Mouse (Mus musculus) stomach, embryonic 15.5 days (tissue): Measurements from ENCODE around the gene Ankrd35. TPM values are rescaled to one million over a fixed set of nuclear protein-coding genes. Genes with fewer than 3 reads are reported as not detected.
A peak's percentile ranks its signal among the peaks of the same experiment; 100 is the strongest.

Experiments used
- ATAC-seq: fragments of 200-750 bp; cut with Nextera tagmentation; 2 replicates; pipeline ENCODE4 v1.8.0; 2017; ENCODE audit warnings: low read depth, moderate number of reproducible peaks, moderate TSS enrichment; ENCODE audit not compliant: insufficient read depth, low FRiP score
- H3K27ac ChIP-seq: fragments of 300-500 bp; sonication (generic); 2 replicates; pipeline ENCODE4 v1.5.1; 2015; ENCODE audit warnings: mild to moderate bottlenecking, inconsistent platforms
- H3K27me3 ChIP-seq: fragments of 300-500 bp; sonication (generic); replicated peaks from 2 replicates; pipeline ENCODE4 v1.6.1; 2015; ENCODE audit warnings: inconsistent platforms
- H3K36me3 ChIP-seq: fragments of 300-500 bp; sonication (generic); 2 replicates; pipeline ENCODE4 v1.6.1; 2015; ENCODE audit warnings: inconsistent platforms
- H3K4me1 ChIP-seq: fragments of 300-500 bp; sonication (generic); 2 replicates; pipeline ENCODE4 v1.6.1; 2015; ENCODE audit warnings: inconsistent platforms
- H3K4me2 ChIP-seq: fragments of 300-500 bp; sonication (generic); 2 replicates; pipeline ENCODE4 v1.6.1; 2015; ENCODE audit warnings: mild to moderate bottlenecking, inconsistent platforms
- H3K4me3 ChIP-seq: fragments of 300-500 bp; sonication (generic); replicated peaks from 2 replicates; pipeline ENCODE4 v1.5.1; 2015; ENCODE audit warnings: inconsistent platforms
- H3K9ac ChIP-seq: fragments of 300-500 bp; sonication (generic); 2 replicates; pipeline ENCODE4 v1.6.1; 2015; ENCODE audit warnings: inconsistent platforms
- H3K9me3 ChIP-seq: fragments of 300-500 bp; sonication (generic); 2 replicates; pipeline ENCODE4 v1.6.1; 2016; ENCODE audit warnings: inconsistent platforms
- WGBS: fragments of 180-500 bp; shearing (Covaris S2); methylation state at CpG from one replicate; pipeline ENCODE4 v1.1.7; 2015; 5-methylcytosine and 5-hydroxymethylcytosine counted together
- polyA plus RNA-seq: library from polyadenylated mRNA; unstranded; fragments of >200 nt; fragmentation: Nextera tagmentation; extraction: Ambion mirVana; gene quantifications from 2 replicates; pipeline ENCODE4 v1.2.1, GENCODE M21; 2015

The Ankrd35 gene
- polyA plus RNA-seq, 1 experiment from 2014 or later = 3.8 TPM

DNA sequence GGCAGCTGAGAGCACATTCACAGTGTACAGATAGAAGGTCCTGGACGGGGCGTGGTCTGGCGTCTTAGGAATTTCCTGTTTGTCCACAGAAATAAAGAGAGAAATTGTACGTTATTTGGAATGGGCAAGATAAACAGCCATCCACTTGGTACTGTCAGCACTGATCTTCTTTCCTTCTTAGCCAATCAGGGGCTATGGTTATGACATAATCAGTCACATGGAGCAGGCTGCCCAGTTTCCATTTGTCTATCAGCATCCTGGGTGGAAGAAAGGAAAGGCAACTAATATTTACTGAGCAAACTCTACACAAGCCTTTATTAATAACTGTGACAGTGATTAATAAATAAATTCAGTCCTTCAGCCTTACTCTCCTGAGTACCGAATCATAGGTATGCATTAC is 44.4 kb downstream of the Ankrd35 start:
- Histone ChIP-seq H3K27me3 (no peaks in the 10 kb centered on the region), H3K36me3 (peaks cover 55% of the 10 kb centered on the region), H3K9ac (no peak overlapping the region), H3K27ac (no peak overlapping the region), H3K4me1 (no peaks in the 10 kb centered on the region), H3K9me3 (no peaks in the 10 kb centered on the region), H3K4me3 (no peak overlapping the region), H3K4me2 (no peak overlapping the region)
- ATAC-seq = no peak
- 77% methylated on average over 5 of the region's 5 CpGs for WGBS

DNA sequence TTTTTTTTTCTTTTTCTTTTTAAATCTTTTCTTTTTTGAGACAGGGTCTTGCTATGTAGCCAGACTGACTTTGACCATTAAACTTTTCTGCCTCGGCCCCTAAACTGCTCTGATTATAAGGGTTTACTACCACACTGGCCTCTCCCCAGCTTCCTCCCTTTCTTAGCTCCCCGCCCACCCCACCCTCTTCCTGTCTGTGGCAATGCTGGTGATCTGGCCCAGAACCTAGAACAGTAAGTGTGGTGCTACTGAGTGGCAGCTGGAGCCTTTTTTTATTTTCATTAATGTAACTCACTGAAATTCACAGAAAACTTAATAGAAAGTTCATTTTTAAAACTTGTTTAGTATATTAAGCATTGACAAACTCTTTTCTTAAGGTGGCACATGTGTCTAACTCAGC is 45.9 kb downstream of the Ankrd35 start:
- no peak overlapping the region for H3K27ac ChIP-seq
- no peaks in the 10 kb centered on the region for H3K4me1 ChIP-seq
- H3K27me3 ChIP-seq = no peaks in the 10 kb centered on the region
- 76% methylated on average over 2 of the region's 2 CpGs for WGBS
- peaks cover 48% of the 10 kb centered on the region for H3K36me3 ChIP-seq
- no peak overlapping the region for H3K4me2 ChIP-seq
- H3K9me3 ChIP-seq = no peaks in the 10 kb centered on the region
- H3K9ac ChIP-seq = no peak overlapping the region
- ATAC-seq = no peak
- H3K4me3 ChIP-seq = no peak overlapping the region

DNA sequence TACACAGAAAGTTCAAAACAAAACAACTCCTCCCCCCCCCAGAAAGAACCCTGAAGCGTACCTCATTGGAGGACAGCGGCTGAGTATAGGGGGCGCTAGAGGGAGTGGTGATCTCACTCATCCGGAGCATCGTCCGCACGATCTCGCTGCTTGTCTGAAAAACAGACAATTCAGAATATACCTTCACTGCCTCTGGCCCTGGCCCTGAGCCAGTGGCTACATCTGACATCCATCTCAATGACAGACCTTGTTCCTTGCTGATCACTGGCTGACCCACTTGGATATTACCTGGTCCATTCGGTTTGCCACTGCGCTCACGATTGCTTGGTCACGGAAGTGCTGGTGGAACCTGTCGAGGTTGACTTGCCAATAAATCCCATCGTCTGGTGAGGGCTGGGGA is 49.2 kb downstream of the Ankrd35 start:
- WGBS = 49% methylated on average over 14 of the region's 14 CpGs
- Histone ChIP-seq H3K36me3 (peaks cover 32% of the 10 kb centered on the region), H3K4me2 (no peak overlapping the region), H3K9me3 (no peaks in the 10 kb centered on the region), H3K9ac (no peak overlapping the region), H3K4me1 (no peaks in the 10 kb centered on the region), H3K27ac (no peak overlapping the region), H3K27me3 (no peaks in the 10 kb centered on the region), H3K4me3 (no peak overlapping the region)
- no peak for ATAC-seq

DNA sequence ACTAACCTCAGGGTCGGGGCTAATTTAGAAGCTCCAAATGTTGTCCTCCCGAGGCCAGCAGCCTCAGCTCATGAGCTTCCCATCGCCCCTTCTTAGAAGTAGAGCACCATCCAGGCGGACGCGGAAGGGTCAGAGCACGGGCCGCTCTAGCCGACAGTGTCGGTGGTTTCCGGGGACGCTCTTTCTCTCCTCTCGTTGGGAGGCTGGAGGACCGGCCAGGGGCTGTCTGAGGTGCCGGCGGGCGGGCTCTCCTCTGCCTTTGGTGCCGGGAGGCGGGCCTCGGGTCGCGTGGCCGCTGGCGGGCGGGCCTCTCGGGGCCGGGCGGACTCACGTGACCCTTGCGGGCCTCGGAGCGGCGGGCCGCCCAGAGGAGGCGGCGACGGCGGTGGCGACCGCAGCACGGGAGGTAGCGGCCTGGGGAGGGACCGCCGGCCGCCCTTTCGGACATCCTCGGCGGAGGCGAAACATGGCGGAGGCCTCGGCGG is 57.5 kb downstream of the Ankrd35 start, which contains the start of the genes Polr3c and Rnf115:
Polr3c (minus strand) TSS at position 286 of the 485 bp plus-strand sequence.
Rnf115 (plus strand) TSS at position 322 of the 485 bp plus-strand sequence.
- under 1% methylated on average over 52 of the region's 52 CpGs for WGBS

DNA sequence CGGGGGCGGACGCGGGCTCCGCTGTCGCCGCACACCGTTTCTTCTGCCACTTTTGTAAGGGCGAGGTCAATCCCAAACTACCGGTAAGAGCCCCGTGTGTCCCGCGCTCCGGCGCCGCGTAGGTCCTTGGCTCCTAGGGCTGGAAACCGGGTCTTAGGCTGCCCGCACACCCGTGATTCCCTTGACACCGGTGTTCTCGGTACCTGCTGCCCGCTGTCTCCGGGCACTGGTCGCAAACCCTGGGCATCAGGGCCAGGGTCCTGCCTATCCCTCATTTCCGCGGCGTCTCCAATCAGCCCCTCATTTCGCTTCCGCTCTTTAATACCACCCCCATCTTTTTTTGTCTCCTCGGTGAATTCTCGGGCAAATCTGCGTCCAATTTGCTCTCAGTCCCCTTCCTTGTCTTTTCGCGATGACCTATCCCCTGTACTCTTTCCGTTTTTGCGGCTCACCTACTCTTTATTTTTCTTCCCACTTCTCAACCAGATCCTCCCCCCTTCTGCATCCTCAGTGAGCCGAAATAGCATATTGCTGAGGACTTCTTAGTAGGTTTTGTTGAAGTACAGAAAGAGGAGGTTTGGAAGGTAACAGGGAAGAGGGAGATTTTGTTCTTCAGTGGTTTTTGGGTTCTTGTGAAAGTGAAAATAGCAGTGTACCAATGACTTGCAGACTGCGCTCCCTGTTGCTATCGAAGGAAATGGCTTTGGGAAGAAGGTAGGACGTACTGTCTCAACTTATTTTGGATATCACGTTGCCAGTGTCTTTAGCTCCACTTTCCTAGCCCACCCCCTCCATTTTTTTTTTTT is 58.1 kb downstream of the Ankrd35 start:
- Histone ChIP-seq H3K4me3 (peak overlapping the region; percentile 81), H3K4me2 (peak overlapping the region; percentile 62), H3K4me1 (peaks cover 7% of the 10 kb centered on the region), H3K27ac (peak overlapping the region; percentile 77), H3K36me3 (peaks cover 6% of the 10 kb centered on the region; the same call in 1 of the 2 replicates), H3K27me3 (no peaks in the 10 kb centered on the region), H3K9me3 (no peaks in the 10 kb centered on the region), H3K9ac (peak overlapping the region; percentile 73)
- peak; percentile 36; the same call in 1 of the 2 replicates for ATAC-seq
- under 1% methylated on average over 42 of the region's 42 CpGs for WGBS

More for the DNA sequence above, 57.5 kb downstream of the Ankrd35 start, which contains the start of the genes Polr3c and Rnf115:
- H3K4me3 ChIP-seq = peak within 1 kb of the TSS; percentile 81
- peaks cover 7% of the 10 kb centered on the region for H3K4me1 ChIP-seq
- peak within 1 kb of the TSS; percentile 77 for H3K27ac ChIP-seq
- peak within 1 kb of the TSS; percentile 62 for H3K4me2 ChIP-seq
- H3K36me3 ChIP-seq = peaks cover 12% of the 10 kb centered on the region; the same call in 1 of the 2 replicates
- peak within 1 kb of the TSS; percentile 73 for H3K9ac ChIP-seq
- no peaks in the 10 kb centered on the region for H3K27me3 ChIP-seq
- peak; percentile 98 for ATAC-seq
- no peaks in the 10 kb centered on the region for H3K9me3 ChIP-seq

DNA sequence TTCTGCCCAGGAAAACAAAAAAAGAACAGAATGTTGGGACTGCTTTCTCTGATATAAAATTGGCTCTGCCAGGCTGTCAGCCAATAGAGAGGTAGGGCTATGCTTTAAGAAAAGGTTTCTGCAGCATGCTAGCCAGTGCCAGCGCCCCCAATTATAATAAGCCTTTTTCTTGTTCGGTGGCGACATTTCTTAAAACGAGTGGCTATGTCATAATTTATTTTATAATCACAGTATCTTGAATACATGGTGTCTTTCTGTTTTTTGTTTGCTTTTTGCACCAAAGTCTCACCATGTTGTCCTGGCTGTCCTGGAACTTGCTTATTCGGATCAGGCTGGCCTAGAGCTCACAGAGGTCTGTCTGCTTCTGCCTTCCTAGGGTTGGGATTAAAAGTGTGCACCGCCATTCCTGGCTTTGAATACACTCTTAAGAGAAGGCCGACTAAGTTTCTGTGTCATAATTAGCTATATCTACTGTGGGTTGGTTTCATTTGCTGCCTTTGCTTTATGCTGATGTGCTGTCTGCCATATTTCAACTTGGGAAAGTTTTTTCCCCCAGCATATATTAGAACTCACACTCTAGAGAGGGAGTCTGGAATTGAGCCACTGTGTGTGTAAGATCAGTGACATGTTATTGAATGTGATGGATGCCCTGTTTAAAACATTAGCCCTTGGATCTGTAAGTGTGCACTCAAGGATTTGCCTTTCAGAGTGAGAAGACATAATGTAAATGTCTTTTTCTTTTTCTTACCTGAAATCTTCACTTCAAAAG is 58.9 kb downstream of the Ankrd35 start:
- 36% methylated on average over 7 of the region's 7 CpGs for WGBS
- 0 out of 2 replicates have a peak, but pooled peaks cover 1% of the 10 kb centered on the region for H3K36me3 ChIP-seq

DNA sequence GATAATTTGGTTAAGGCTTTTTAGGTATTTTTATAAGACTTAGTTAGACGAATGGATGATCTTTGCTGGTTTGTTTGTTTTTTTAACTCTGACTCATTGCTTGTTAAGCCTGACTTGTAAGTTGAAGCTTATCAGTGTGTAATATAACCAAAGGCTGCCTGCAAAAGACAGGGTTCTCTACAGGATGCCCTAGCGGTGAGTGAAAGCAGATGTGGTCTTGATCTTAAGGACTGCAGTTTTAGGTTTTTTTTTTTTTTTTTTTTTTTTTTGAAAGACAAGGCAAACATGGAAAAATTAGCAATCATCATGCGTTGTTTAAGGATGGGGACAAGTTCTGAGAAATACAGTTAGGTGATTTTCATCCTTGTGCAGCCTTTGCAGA is 59.5 kb downstream of the Ankrd35 start:
- Histone ChIP-seq H3K36me3 (no peaks in the 10 kb centered on the region), H3K4me1 (peaks cover 7% of the 10 kb centered on the region), H3K27ac (no peak overlapping the region), H3K9me3 (no peaks in the 10 kb centered on the region), H3K4me3 (no peak overlapping the region), H3K4me2 (peak overlapping the region; percentile 62; the same call in 1 of the 2 replicates), H3K9ac (no peak overlapping the region), H3K27me3 (no peaks in the 10 kb centered on the region)
- ATAC-seq = no peak
- WGBS = 33% methylated on average over 3 of the region's 3 CpGs

More for the DNA sequence above, 58.9 kb downstream of the Ankrd35 start:
- no peaks in the 10 kb centered on the region for H3K27me3 ChIP-seq
- peak overlapping the region; percentile 62 for H3K4me2 ChIP-seq
- no peak overlapping the region for H3K27ac ChIP-seq
- peaks cover 7% of the 10 kb centered on the region for H3K4me1 ChIP-seq
- H3K9ac ChIP-seq = no peak overlapping the region
- H3K9me3 ChIP-seq = no peaks in the 10 kb centered on the region
- H3K4me3 ChIP-seq = peak overlapping the region; percentile 81
- ATAC-seq = no peak

DNA sequence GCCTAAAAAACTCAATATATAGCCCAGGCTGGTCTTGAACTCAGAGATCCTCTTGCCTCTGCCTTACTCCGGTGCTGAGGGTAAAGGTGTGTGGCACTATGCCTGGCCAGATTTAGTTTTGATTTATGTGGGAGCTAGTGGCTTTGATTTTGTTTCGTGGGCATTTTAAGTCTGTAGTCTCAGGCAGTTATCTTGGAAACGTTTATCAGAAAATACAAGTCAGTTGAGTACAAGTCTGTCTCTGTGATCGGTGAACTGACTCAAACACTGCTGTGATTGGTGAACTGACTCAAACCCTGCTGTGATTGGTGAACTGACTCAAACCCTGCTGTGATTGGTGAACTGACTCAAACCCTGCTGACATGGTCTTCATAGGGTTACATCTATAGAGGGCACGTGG is 60.9 kb downstream of the Ankrd35 start:
- no peaks in the 10 kb centered on the region for H3K9me3 ChIP-seq
- no peak overlapping the region for H3K9ac ChIP-seq
- H3K4me3 ChIP-seq = no peak overlapping the region
- WGBS = 63% methylated on average over 5 of the region's 5 CpGs
- H3K4me1 ChIP-seq = peaks cover 7% of the 10 kb centered on the region
- H3K27me3 ChIP-seq = no peaks in the 10 kb centered on the region
- no peaks in the 10 kb centered on the region for H3K36me3 ChIP-seq
- no peak overlapping the region for H3K4me2 ChIP-seq
- H3K27ac ChIP-seq = no peak overlapping the region
- no peak for ATAC-seq

DNA sequence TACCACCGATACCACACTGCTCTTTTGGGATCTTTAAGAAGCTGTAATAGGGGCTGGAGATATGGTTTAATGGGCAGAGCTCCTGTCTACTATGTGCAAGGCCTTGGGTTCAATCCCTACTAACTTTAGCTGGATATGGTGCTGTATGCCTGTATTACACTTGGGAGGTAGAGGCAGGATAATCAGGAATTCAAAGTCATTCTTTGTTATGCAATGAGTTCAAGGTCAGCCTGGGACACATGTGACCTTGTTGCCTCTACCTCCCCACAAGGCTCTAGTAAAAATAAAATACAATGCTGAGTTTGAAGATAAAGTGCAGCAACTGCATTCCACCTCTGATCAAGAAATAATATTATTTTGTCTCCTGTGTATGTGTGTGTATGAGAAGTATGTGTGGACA is 64.1 kb downstream of the Ankrd35 start:
- WGBS = 92% methylated on average over 1 of the region's 1 CpGs
- Histone ChIP-seq H3K4me2 (no peak overlapping the region), H3K27me3 (no peaks in the 10 kb centered on the region), H3K27ac (no peak overlapping the region), H3K9ac (no peak overlapping the region), H3K4me3 (no peak overlapping the region), H3K4me1 (peaks cover 1% of the 10 kb centered on the region; the same call in 1 of the 2 replicates), H3K9me3 (no peaks in the 10 kb centered on the region), H3K36me3 (no peaks in the 10 kb centered on the region)
- no peak for ATAC-seq

DNA sequence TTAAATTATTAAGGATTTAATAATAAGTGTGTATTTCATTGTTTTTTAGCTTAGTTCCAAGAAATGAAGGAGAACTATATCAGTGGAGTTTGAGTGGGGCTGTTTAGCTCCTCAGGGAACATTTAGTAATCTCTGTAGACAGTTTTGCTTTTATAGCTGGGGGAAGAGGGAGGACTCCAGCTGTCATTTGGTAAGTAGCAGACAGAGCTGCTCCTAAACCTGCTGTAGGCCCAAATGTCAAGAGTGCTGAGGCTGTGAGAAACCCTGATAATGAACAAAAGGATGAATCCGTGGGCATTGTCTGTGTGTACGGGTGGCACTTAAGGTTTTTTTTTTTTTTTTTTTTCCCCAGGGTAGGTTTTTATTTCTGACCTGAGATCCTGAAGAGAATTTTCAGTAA is 65.3 kb downstream of the Ankrd35 start:
- no peaks in the 10 kb centered on the region for H3K9me3 ChIP-seq
- H3K36me3 ChIP-seq = no peaks in the 10 kb centered on the region
- no peak for ATAC-seq
- H3K27me3 ChIP-seq = no peaks in the 10 kb centered on the region
- no peak overlapping the region for H3K4me2 ChIP-seq
- H3K27ac ChIP-seq = no peak overlapping the region
- WGBS = 84% methylated on average over 2 of the region's 2 CpGs
- H3K9ac ChIP-seq = no peak overlapping the region
- H3K4me3 ChIP-seq = no peak overlapping the region
- H3K4me1 ChIP-seq = no peaks in the 10 kb centered on the region

DNA sequence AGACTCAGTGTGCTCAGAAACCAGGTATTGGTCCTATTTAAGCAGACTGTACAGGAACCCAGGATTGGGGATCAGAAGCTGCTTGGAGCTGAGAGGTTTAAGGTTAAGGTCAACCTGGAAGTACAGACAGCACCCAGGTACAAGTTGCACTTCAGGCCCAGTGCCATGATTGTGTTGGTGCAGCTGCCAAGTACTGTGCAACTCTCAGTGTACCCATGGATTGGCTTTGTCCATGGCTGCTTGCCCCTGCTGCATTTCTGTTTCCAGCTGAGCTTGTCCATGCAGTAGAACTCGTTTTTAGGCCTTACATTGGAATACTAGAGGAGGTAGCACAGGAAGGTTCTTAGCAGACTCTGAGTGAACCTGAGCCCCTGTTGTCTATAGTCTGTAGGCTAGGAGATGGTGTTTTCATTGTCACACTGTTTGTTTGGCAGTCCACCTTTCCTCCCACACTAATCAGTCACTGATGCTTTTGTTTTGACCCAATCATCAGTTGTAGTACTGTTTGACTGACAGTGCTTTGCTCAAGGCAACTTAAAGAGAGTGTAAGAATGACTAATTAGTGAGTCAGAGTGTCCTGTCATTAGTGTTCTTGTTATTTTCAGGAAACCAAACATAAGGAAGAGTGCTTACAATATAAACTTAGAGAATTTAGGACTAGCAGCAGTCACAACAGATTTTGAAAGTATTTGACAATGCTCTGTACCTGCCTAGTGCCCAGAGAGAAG is 67.2 kb downstream of the Ankrd35 start:
- H3K4me1 ChIP-seq = no peaks in the 10 kb centered on the region
- WGBS = 37% methylated on average over 1 of the region's 1 CpGs
- no peaks in the 10 kb centered on the region for H3K36me3 ChIP-seq
- no peak overlapping the region for H3K9ac ChIP-seq
- H3K9me3 ChIP-seq = no peaks in the 10 kb centered on the region
- H3K27me3 ChIP-seq = no peaks in the 10 kb centered on the region
- H3K27ac ChIP-seq = no peak overlapping the region
- no peak overlapping the region for H3K4me3 ChIP-seq
- no peak for ATAC-seq
- no peak overlapping the region for H3K4me2 ChIP-seq
